Mouse (Mus musculus): ENCODE results near the gene Cotl1.

Gene Cotl1

DNA sequence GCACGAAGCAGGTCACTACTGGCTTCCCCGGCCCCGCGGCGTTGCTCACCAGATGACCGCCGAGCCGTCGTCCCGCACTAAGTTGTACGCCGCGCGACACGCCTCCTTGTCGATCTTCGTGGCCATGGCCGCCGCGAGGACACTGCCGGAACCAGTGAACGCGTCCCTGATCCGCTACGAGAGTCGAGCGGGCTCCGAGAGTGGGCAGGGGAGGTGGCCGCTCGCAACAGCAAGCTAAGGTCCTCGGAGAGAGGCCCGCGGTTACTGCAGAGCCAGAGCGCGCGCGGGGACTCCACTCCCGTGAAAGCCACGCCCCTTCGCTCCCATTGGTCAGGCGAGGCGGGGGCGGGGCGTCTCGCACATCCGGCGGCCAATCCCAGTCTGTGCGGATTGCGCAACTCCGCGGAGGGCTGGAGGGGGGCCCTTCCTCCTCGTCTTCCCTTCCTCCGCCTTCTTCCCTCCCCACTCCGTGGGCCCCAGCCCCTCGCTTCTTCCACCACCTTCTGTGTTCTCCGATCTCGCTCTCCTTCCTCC, at the start of gene Cotl1:
Gene Cotl1, minus strand, starts transcription at position 270 of the 534 bp plus-strand sequence.
- in situ Hi-C loops (cut with MboI; ENCODE audit: low pct_unique_long_range_greater_than_20kb in 1 of 2, low sequenced_read_pairs in 2 of 2, unreplicated experiment in 1 of 2), result loop anchor here in 1 of 2 experiments (10.0 kb wide), 1 partner anchor 56 kb away; no protein-coding TSS in a partner anchor

- in situ Hi-C loops (cut with MboI; ENCODE audit: low pct_unique_long_range_greater_than_20kb in 1 of 2, low sequenced_read_pairs in 2 of 2, unreplicated experiment in 1 of 2), result no loop called here
Measured at GRCm38 (mm10) chr8:119888012-119888411, 47.7 kb upstream of the Cotl1 start.

DNA sequence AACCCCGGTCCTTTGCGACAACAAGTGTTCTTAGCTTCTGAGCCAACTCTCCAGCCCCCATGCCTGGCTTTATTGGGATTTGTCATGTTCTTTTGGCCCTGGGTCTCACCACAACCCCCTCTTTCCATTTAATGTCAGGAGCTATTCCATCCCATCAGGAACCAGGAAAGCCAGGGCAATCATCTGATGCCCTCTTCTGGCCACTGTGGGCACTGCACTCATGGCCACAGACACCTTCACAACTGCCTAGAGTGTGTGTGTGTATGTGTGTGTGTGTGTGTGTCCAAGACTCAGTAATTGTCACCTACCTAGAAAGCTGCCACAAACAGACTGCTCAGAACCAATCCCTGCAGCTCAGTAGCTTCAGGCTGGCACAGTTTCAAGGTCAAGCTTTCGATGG, 46.8 kb upstream of the Cotl1 start:
- in situ Hi-C loops (cut with MboI; ENCODE audit: low pct_unique_long_range_greater_than_20kb in 1 of 2, low sequenced_read_pairs in 2 of 2, unreplicated experiment in 1 of 2), result no loop called here

DNA sequence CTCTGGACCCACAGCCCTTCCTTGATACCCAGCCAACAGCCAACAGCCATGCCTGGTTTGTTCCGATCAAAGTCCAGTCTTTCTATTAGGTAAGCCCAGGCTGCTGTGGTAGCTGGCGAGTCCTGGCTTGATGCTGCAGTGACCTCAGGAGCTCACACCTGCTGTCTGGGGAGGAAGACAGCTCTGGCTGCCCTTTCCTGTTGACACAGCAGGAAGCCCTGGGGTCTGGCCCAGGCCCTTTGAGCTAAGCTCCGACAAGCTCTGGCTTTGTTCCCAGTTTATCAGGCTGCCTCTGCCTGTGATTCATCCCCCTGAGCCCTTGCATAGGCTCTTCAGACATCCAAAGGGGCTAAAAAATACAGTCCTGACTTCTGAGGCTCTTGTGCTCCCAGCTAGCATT, 45.3 kb upstream of the Cotl1 start:
- in situ Hi-C loops (cut with MboI; ENCODE audit: low pct_unique_long_range_greater_than_20kb in 1 of 2, low sequenced_read_pairs in 2 of 2, unreplicated experiment in 1 of 2), result no loop called here

GRCm38 (mm10) chr8:119883281-119883680, 42.9 kb upstream of the Cotl1 start:
- in situ Hi-C loops (cut with MboI; ENCODE audit: low pct_unique_long_range_greater_than_20kb in 1 of 2, low sequenced_read_pairs in 2 of 2, unreplicated experiment in 1 of 2), result no loop called here

DNA sequence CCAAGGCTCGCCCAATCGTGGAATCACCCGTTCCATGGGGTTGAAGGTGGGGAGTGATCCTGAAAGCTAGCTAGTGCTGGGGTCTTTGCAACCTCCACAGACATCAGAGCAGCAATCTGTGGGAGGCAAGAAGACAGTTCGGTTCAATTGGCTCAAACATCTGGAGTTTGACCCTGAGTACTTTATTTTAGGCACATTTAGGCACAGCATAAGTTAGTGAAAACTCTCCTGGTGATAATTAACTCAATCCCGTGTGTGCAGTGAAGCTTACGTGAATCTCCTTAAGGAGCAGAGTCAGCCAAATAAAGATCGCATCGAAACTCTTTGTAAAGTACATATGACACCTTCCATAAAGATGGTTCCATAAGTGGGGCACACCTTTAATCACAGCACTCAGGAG, 41.6 kb upstream of the Cotl1 start:
- in situ Hi-C loops (cut with MboI; ENCODE audit: low pct_unique_long_range_greater_than_20kb in 1 of 2, low sequenced_read_pairs in 2 of 2, unreplicated experiment in 1 of 2), result no loop called here

DNA sequence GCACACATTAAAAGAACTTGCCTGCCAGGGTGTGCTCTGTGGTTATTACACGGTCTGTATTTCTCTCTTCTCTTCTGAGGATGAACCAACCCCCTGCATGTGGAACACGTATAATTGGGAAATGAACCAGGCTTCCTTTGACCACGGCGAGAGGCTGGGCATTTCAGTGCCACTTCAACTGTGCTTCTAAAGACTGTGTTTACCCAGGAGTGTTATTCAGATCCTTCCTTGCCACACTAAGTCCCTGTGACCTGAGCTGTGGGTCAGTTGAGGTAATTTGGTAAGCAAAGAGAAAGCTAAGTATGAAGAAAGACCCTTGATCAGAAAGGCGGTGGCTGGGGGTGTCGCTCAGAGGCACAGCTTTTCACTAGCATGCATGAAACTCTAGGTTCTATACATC, 41.0 kb upstream of the Cotl1 start:
- in situ Hi-C loops (cut with MboI; ENCODE audit: low pct_unique_long_range_greater_than_20kb in 1 of 2, low sequenced_read_pairs in 2 of 2, unreplicated experiment in 1 of 2), result no loop called here

DNA sequence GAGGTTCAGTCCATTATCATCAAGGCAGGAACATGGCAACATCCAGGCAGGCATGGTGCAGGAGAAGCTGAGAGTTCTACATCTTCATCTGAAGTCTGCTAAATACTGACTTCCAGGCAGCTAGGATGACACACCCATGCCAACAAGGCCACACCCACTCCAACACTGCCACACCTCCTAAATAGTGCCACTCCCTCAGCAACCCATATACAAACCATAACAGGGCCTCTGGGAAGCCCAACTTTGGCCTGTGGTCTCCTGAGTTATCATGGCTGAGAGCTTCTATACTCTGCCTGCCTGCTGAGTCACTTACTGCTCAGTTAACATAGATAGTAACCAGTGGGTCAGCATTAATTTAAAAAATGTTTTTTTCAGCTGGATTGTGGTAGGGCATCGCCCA, 32.8 kb upstream of the Cotl1 start:
- in situ Hi-C loops (cut with MboI; ENCODE audit: low pct_unique_long_range_greater_than_20kb in 1 of 2, low sequenced_read_pairs in 2 of 2, unreplicated experiment in 1 of 2), result no loop called here

DNA sequence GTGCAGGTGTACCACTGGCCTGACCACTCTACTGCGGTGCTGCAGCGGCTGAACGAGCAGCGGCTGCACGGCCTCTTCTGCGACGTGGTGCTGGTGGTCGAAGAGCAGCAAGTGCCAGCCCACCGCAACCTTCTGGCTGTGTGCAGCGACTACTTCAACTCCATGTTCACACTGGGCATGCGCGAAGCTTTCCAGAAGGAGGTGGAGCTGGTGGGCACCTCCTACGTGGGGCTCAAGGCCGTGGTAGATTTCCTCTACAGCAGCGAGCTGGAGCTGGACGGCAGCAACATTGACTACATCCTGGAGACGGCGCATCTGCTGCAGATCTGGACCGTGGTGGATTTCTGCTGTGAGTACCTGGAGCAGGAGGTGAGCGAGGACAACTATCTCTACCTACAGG, 29.3 kb upstream of the Cotl1 start:
- in situ Hi-C loops (cut with MboI; ENCODE audit: low pct_unique_long_range_greater_than_20kb in 1 of 2, low sequenced_read_pairs in 2 of 2, unreplicated experiment in 1 of 2), result no loop called here

GRCm38 (mm10) chr8:119862749-119863148, 22.4 kb upstream of the Cotl1 start:
- in situ Hi-C loops (cut with MboI; ENCODE audit: low pct_unique_long_range_greater_than_20kb in 1 of 2, low sequenced_read_pairs in 2 of 2, unreplicated experiment in 1 of 2), result no loop called here

GRCm38 (mm10) chr8:119862390-119862734, 22.0 kb upstream of the Cotl1 start:
- in situ Hi-C loops (cut with MboI; ENCODE audit: low pct_unique_long_range_greater_than_20kb in 1 of 2, low sequenced_read_pairs in 2 of 2, unreplicated experiment in 1 of 2), result no loop called here

DNA sequence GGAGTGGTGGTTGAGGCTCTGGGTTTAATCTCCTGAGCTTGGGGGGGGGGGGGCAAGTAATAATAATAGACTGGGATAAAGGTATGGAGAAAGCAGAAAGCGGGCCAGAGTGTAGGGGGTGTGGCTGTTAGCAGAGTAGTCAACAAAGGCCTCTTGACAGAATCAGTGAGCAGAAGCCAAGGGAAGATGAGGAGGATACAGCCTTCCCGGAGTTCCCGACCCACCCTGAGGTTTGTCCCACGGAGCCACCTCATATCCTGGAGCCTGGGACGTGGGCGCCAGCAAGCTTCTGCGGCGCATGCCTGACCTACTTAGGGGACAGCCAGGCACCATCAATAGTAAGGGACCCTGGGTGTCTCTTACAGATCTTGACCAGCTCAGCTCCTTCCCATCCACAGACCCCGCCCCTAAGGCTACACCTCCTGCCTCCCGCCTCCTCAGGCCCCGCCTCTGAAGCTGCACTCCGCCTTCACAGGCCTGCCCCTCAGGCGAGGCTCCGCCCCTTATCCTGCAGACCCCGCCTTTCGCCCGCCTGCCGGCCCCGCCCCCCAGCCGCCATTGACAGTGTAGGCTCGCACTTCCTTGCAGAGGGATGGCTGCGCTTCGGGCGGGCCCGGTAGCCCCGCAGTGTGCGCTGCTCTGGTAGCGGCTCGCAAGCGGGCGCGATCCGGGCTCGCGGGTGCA, 21.5 kb upstream of the Cotl1 start, which contains the start of gene Klhl36:
Gene Klhl36, plus strand, starts transcription at position 561 of the 684 bp plus-strand sequence.
- in situ Hi-C loops (cut with MboI; ENCODE audit: low pct_unique_long_range_greater_than_20kb in 1 of 2, low sequenced_read_pairs in 2 of 2, unreplicated experiment in 1 of 2), result no loop called here

DNA sequence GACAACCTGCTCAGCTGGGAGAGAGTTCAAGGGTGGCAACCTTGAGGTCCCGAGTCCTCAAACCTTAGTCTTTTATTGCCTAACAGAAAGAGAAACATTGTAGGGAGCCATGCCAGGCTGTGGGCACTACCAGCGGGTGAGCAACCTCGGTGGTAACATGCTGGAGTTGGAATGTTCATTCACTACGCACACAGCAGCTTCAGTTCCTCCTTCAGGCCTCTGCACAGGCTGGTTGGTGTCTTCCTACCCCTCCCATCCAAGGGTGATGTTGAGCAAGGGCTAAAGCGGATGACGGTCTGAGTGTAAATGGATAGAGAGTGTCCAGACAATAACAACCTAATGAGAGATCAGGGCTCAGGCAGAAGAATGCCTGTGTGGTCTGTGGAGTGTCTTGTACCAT, 17.4 kb upstream of the Cotl1 start:
- in situ Hi-C loops (cut with MboI; ENCODE audit: low pct_unique_long_range_greater_than_20kb in 1 of 2, low sequenced_read_pairs in 2 of 2, unreplicated experiment in 1 of 2), result no loop called here

GRCm38 (mm10) chr8:119855656-119856055, 15.3 kb upstream of the Cotl1 start:
- in situ Hi-C loops (cut with MboI; ENCODE audit: low pct_unique_long_range_greater_than_20kb in 1 of 2, low sequenced_read_pairs in 2 of 2, unreplicated experiment in 1 of 2), result no loop called here

DNA sequence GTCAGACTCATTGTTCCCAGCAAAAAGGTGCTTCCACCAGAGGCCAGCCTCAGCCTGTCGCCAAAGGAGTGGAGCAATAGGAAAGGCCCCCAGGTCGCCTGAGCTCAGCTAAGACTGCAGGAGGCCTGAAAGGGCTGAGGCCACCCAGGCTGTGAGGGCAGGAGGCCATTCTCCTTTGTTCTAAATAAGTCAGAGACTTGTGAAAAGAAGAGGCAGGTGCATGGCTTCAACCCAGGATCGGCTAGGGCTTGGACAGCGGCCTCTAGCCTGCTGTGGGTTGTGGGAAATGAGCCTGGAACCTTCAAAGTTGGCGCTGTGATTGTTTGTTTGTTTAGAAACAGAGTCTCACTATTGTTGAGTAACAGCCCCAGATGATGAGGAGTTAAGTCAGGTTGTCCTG, 13.7 kb upstream of the Cotl1 start:
- in situ Hi-C loops (cut with MboI; ENCODE audit: low pct_unique_long_range_greater_than_20kb in 1 of 2, low sequenced_read_pairs in 2 of 2, unreplicated experiment in 1 of 2), result no loop called here

DNA sequence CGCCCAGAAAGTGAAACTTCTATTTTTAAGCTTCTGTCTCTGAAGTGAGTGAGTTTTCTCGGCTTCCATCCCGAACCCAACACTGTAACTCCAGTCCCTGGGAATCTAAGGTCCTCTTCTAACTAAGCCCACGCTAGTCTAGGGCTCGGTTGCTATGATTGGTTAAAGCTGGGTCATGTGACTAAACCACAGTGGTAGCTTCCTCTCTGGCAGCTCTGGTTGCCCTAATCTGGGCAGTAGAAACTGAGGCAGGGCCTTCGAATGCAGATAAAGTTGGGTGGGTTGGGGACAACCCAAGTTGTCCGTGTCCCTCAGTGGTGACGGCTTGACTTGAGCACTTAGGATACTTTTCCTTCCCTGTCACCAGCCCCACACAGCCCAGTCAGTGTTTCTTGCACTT, 13.2 kb upstream of the Cotl1 start:
- in situ Hi-C loops (cut with MboI; ENCODE audit: low pct_unique_long_range_greater_than_20kb in 1 of 2, low sequenced_read_pairs in 2 of 2, unreplicated experiment in 1 of 2), result no loop called here

- in situ Hi-C loops (cut with MboI; ENCODE audit: low pct_unique_long_range_greater_than_20kb in 1 of 2, low sequenced_read_pairs in 2 of 2, unreplicated experiment in 1 of 2), result loop anchor here in 1 of 2 experiments (10.0 kb wide), 1 partner anchor 63 kb away; no protein-coding TSS in a partner anchor
Measured at GRCm38 (mm10) chr8:119847232-119847922, 7.0 kb upstream of the Cotl1 start.

DNA sequence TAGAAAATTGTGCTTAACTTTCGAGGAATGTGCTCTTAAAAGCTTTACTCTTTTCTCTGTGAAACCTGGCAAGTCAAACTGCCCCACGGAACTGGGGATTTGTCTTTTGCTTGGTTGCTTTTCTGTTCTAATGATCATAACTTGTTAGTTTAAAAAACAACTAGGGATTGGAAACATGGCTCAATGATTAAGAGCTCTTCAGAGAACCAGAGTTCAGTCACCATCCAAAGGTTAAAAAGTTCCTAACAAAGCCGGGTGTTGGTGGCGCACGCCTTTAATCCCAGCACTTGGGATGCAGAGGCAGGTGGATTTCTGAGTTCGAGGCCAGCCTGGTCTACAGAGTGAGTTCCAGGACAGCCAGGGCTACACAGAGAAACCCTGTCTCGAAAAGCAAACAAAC, 5.4 kb upstream of the Cotl1 start:
- in situ Hi-C loops (cut with MboI; ENCODE audit: low pct_unique_long_range_greater_than_20kb in 1 of 2, low sequenced_read_pairs in 2 of 2, unreplicated experiment in 1 of 2), result loop anchor here in 1 of 2 experiments (10.0 kb wide), 1 partner anchor 61 kb away; no protein-coding TSS in a partner anchor

- in situ Hi-C loops (cut with MboI; ENCODE audit: low pct_unique_long_range_greater_than_20kb in 1 of 2, low sequenced_read_pairs in 2 of 2, unreplicated experiment in 1 of 2), result loop anchor here in 1 of 2 experiments (10.0 kb wide), 1 partner anchor 60 kb away; no protein-coding TSS in a partner anchor
Measured at GRCm38 (mm10) chr8:119844577-119844976, 4.2 kb upstream of the Cotl1 start.

- in situ Hi-C loops (cut with MboI; ENCODE audit: low pct_unique_long_range_greater_than_20kb in 1 of 2, low sequenced_read_pairs in 2 of 2, unreplicated experiment in 1 of 2), result loop anchor here in 1 of 2 experiments (10.0 kb wide), 1 partner anchor 59 kb away; no protein-coding TSS in a partner anchor
Measured at GRCm38 (mm10) chr8:119843444-119843843, 3.1 kb upstream of the Cotl1 start.

All from mouse embryonic stem cell (cell line).